Mouse (Mus musculus): ENCODE results near the gene Vwa1.

The Vwa1 gene

DNA sequence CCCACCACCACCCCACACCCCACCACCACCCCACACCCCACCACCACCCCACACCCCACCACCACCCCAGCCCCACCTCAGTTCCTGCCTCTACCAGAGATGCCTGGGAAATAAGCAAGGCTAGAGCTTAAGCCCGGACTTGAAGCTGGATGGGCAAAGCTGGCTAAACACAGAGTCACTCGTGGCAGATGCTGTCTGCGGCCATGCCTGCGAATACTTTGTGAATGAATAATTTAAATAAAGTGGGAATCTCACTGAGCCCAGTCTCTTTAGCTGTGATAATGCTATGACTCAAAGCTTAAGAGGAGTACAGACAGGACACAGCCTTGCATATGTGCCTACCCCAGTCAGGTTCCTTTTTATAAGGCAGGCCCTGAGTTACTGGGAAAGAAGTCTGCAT is 5.0 kb upstream of the Vwa1 start:
- DNase-seq: no peak

DNA sequence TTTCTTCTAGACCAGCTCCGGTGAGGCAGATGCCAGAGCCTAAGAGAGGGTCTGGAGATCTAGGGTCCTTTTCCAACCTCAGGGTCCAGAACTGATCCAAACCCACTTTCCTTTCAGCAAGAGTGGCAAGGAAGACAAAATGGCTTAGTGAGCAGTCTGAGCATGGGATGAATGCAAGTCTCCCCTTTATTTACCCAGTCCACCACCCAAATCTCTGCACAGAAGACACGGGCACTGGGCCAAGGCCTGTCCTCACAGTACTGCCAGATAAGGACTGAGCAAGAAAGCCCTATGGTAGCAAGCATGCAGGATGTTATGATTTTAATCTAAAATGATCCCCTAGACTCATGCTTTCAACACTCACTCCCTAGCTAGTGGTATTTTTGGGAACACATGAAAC is 3.3 kb upstream of the Vwa1 start:
- no peak for DNase-seq

DNA sequence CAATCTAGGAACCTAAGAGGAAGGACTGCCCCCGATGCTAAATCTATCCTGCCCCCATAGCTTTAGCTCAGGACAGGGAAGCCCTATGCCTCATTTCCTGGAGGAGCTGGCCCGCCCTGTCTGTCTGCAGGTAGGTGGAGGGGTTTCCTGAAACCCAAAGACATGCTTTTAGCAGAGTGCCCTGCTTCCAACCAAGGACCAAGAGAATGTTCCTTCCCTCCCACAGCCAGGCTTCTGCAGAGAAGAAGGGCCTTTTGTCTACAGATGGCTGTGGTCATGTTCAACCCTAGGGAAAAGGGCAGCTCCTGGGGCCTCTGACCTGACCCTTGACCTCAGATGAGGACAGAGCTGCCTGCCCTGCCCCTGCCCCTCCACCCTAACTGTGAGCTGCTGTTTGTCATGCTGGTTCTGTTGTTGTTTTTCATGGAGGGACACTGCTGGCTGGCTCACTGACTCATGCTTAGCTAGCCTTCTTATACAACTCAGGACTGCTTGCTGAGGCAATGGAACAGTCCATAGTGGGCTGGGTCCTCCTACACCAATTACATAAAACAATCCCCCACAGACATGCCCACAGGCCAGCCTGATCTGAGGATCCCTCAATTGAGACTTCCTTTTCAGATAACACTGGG is 2.3 kb upstream of the Vwa1 start:
- no peak for DNase-seq

DNA sequence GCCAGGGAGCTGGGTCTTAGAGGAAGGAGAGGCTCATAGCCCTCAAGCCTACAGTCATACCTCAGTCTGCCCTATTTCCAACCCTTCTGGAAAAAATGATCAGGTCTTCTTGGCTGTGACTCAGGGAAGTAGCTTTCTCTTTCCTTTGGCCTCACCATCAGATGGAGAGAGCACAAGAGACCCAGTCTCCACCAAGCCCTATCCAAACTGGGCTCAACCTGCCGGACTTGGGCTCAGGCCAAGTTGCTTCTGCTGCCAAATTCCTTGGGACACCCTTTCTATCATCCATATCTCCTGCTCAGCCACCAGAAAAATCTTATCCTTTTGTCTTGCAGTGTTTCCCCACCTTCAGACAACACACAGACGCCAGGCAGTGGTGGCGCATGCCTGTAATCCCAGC is 1.4 kb upstream of the Vwa1 start:
- DNase-seq: peak; percentile 36

DNA sequence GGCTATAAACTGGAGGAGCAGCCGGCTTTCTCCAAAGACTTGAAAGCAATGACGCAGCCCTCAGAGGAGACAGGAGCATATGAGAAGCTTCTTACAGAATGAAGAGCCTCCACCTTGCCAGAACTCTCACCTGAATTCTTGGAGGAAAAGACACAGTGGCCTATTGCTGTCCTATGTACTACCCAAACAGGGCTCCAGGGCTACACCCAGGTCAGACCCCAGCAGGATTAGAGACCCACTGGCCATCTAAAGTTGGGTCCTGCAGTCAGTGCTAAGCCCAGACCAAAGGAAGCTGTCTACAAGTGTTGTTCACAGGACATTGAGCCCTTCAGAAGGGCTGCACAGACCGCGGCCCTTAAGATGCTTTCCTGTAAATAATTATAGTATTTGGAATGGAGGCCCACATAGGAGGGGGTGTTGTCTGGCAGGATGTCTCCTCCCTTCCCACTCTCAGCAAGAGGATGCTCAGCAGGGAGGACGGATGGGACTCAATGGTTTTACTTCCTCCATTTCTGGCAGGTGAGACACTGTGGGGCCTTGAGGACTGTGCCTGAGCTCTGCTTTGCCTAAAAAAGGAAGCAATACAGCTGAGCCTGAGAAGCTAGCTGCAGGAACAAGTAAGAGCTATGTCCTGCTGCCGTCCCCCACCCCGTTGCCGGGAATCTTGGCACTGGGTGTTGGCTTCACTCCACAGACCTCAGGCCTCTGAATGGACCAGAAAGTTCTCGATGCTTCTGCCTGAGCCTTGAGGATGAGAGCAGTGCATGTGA is 658 bp upstream of the Vwa1 start:
- DNase-seq: peak; percentile 72

DNA sequence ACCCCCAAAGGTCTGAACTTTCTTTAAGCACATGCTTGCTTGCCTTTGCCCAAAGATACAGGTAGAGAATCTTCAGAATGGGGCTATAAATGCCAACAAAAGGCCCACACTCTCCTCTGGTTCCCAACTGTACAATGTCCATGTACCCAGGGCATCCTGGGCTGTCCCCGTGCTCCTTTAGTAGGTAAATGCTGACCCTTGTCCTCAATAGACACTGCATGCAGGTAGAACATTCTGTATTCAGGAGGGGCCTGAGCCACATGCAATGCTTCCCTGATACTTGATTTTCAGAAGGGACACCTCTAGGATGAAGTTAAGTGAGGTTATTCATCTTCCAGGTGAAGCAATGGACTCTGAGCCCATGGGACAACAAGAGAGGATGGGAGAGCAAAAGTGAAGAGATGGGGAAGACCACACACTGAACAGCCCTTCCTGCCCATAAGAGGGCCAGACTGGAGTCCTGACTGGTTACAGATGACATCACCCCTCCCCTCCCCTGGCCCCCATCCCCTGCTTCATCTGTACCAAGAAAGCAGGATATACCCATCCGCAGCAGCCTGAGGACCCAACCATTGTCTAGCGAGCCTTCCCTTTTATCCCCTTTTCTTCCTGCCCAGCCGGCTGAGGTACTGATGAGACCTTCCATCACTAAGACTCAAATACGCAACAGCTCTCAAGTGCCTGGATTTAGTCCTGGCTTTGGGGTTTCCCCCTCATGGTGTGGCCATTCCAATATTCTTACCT is 991 bp downstream of the Vwa1 start:
- peak; percentile 43 for DNase-seq

DNA sequence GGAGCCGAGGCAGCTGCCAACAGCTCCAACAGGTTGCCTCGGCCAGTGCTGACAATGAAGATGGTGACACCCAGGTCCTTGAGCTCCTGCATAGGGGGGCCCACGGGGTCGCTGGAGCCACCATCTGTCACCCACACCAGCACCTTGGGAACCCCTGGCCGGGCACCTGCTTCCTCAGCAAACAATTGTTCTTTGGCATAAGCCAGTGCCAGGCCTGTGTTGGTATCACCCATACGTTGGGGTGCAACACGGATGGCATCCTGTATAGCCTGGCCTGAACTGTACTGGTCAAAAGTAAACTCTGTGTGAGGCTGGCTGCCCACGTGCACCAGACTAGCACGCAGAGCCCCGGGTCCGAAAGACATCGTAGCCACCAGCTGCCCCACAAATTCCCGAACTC is 1.7 kb downstream of the Vwa1 start:
- DNase-seq: peak; percentile 21

DNA sequence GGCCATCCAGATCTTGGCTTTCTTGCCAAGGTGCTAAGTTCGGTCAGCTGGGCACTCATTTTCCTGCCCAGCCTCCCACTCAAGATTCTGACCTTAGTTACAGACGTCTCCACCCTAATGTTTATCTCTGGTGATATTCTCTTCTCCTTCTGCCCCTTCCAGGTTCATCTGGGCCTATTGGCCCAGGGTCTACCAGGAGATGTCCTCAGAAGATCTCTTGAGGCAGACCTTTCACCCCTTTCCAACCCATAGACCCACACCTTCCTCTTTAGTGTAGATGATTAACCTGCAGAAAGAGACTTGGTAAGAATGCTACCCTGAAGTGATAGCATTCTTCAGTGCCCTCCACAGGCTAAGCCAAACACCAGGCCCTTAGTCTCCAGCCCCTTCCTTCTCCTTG is 2.8 kb downstream of the Vwa1 start:
- DNase-seq: peak; percentile 78

DNA sequence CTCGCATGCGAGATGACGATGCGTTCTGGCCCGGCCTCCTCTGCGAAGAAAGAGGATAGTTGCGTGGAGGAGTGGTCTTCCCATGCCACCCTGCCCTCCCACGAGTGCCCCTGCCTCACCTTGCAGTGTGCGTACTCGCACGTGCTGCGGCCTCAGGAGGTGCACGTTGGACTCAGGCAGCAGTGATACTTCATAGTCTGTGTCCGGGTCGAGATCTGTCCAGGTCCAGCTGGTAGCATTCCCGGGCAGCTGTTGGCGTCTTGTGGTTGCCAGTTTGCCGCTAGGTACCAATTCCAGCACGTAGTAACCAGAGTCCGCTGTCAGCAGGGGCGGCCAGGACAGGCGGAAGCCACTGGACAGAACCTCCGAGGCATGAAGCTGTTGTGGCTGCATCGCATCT is 3.9 kb downstream of the Vwa1 start:
- DNase-seq: peak; percentile 83

DNA sequence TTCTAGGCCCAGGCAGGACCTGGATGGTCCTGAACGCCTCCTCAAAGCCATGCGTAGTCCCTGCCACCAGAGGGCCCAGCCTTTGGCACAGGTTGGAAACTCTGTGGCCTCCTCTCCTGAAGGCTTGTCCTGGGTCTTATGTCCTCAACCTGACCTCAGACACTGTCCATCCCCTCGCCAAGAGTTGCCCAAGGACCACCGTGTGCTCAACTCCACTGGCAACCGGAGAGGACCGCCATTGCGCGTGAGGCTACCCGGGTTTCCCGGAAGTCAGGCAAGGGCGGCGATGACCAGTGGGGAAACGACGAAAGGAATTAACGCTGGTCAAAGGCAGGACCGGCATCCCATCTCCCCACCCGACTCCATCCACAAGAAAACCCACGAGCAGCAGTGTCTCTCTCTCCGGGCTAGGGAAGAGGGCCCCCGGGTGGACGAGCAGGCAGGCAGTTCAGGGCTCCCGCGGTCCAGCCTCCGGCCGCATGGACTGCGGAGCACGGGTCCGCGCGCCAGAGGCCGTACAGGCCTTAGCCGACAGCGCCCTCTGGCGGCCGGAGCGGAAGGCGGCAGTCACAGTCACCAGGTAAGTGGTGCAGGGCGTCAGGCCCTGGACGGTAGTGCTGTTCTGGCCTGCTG is 4.5 kb downstream of the Vwa1 start:
- DNase-seq: peak; percentile 91

DNA sequence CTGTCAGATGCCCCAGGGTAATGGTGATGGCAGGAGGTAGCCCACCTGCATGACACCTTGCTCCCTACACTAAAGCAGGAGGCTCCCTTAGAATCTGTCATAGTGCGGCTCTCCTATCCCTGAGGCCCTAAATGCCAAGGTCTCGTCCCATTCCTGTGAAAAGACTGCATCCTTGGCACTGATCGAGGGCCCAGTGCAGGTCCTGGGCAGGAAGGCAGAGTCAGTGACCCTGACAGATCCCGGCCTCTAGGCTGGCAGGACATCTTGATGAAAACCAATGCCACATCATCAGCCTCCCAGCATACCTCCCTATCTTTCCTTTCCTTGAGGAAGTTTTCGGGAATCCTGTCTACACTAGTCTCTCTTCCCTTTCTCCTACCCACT is 5.0 kb downstream of the Vwa1 start:
- DNase-seq: no peak

DNA sequence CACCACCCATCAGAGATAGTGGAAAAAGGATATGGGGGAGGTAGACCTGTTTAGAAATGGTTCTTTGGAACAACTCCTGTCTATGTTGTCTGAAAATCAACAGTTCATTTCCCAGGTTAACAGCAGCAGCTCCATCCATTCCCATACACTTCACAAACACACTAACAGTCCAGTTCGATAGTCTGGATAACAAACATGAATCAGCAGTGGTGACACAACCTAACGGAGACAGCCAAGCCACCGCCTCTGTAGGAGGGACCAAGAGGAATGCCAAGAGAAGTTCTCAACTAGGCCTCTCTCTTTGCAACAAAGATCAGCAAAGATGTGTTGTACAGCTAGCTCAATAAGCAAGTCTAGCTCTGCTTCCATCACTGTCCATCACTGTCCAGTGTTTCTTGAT is 12.1 kb downstream of the Vwa1 start:
- DNase-seq: no peak

DNA sequence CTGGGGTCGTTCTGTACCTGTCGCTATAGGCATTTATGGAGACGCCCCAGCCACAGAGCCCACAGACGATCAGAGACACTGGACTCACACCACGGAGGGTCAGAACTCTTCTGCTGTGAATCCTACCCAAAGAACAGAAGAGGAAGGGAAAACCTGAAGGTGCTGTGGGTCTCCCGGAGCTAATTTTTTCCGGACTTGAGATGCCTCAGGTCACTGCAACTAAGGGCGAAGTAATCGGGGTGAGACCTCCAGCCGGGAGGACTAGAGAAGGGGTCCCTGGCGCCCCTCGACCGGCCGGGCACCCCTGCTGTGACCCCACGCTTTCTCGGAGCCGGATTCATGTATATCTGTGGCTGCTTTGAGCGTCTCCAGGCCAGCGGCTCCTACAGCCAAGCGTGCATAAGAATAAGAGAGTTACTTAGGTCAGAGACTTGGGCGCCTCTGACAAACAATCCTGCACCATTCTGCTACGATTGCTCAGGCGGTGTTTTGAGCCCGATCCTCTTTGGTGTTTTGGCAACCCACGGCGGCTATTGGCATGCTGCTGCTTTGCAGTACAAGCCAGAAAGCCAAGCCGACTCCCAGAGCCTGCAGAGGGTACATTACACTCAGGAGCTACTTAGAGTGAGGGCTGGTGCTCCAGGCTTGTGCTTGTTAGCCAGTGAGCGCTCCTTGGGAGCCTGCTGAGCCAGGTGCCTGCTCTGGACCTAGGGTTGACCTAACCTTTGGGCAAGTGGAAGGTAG is 13.0 kb downstream of the Vwa1 start:
- DNase-seq: peak; percentile 22

DNA sequence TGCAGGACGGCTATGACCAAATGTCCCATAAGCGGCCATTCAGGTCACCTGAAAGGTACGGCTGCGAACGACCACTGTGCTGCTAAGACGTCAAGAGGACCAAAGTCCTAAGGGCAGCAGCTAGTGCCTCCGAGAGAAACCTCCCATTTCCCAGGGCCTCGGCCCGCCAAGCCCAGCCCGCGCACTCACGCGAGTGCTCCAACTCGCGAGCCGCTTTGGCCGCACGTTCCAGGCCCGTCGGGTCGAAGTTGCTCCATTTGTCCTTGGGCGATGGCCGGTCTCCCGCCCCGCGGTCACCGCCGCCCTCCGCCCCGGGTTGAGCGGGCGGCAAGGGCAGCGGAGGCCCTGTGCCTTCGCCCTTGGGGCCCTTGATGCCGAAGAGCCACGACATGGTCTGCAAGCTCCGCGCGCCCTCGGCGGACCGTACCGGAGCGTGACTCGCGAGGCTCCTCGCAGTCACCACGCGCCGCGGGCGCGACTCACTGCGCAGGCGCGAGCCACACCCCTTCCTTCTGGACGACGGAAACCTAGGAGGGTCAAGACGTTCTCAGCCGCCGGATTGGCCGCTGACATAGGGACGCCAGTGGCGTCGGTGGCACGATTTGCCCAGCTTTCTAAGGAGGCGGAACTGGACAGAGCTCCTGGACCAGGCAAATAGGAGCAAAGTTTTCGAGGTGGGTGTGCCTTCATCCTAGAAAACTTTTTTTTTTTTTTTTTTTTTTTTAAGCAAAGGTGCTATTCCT is 13.7 kb downstream of the Vwa1 start, which contains the start of gene Atad3a:
Atad3a (minus strand) TSS at position 481 of the 743 bp plus-strand sequence.
- DNase-seq: peak; percentile 96

DNA sequence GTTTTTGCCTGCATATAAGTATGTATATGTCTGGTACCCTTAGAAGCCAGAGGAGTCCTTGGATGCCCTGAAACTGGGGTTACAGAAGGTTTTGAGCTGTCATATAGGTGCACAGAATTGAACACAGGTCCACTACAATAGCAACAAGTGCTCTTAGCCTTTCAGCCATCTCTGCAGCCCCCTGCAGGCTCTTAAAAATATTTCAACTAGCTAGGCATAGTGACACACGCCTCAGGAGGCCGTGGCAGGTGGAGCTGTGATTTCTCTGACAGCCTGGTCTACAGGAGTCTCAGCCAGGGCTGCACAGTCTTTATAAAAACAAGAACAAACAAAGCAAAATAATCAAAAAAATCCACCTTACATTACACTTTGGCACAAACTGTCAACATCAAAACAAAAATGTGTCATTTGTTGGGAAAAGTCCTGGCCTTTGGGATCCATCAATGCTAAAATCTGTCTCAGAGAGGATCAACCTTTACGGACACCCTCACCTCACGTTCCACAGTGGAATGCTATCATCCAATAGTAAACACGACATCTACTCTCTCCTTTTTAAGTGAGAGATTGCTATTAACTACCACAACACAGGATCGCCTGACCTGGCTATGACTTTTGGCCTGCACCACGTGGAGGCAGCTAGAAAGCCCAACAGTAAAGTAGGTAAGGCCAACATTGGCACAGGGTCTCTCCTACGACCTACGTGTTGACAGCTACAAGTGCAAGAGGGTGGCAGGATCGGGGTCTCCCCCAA is 14.5 kb downstream of the Vwa1 start:
- DNase-seq: peak; percentile 24

DNA sequence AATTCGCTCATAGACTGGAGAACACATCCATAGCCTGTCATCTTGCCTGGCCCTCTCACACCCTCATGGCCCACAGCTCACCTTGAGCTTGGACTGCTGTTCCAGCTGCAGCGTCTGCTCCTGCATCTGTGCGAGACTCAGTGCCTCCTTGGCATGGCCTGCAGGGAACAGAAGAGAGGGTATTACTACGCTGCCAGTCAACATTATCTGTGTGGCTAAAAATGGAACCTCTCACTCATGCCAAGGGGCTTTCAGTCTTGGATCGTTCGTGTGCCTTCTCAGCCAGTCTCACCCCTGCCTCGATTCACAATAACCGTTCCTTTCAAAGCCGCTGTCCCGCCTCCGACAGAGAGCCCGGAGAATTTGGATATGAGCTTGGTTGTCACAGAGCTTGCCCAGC is 17.5 kb downstream of the Vwa1 start:
- DNase-seq: no peak

DNA sequence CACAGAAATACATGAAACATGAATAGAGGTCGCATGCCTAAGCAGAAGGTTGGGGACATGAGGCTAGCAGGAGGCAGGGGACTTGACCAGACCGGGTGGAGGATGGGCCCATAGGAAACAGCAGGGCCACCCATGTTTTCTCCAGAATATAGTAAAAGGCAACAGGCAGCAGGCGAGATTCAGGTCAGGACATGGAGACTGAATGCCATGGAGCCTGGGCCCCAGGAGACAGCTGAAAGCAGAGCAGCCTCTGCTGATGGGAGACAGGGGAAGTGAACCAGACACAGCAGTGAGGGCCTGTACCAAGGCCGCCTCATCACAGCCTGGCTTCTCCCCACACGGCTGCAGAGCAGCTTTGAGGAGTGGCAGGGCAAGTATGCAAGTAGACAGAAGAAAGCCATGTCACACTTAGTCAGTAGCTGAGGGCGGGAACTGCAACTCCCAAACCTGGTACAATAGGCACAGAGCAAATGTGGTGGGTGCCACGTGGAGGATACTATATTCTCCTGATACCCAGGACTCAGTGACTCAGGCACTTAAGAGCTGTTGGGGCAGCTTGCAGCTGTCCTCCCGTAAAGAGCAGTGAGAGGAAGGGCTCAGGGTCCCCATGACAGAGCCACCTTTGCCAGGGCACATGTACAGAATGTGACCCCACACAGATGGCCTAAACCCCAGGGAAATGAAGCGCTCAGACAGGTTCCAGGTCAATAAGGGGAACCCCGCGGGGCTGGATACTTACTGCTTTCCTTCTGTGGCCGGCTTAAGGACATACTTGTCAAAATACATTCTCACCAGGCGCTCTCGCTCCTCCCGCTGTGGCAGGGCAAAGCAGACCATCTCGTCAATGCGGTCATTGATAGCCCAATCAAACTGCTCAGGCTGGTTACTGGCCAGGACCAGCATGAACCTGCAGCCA is 27.7 kb downstream of the Vwa1 start:
- DNase-seq: no peak

DNA sequence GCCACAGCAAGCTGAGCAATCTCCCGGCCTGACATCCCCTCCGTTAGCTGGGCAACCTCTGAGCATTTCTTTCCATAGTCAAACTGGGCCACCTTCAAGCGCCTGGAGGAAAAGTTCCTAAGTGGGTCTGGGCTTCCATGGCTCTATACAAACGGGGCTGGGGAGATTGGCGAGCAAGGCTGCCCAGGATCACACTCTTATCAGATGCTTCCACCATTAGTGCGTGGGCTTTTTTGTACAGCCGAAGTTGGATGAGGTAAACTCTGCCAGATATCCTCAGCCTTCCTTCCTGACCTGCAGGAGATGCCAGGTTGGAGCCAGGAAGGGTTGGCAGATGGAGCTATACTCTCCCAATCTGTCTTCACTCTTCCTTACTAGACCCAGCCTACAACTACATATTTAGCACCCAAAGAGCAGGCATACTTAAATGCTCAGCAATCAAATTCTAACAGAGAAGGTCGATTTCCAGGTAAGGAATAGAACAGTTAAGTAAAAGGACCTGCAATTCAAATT is 28.4 kb downstream of the Vwa1 start:
- DNase-seq: no peak

DNA sequence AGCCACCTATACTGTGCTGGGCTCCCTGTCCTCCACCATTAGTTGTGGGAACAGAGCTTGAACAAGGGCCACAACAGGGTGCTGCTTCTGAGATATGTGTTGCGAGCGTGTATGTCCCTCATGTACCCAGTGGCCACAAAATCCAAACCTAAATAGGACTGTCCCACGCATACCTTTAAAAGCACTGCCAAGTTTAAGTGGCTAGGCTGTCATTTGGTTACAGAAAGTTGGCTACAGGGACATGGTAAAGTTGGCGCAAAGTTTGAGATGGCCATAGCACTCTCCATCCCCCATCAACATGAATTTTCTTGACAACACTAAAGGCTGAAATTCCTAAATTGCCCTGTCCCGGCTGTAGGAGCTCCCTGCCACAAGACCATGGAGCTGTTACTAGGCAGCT is 29.4 kb downstream of the Vwa1 start:
- no peak for DNase-seq

DNA sequence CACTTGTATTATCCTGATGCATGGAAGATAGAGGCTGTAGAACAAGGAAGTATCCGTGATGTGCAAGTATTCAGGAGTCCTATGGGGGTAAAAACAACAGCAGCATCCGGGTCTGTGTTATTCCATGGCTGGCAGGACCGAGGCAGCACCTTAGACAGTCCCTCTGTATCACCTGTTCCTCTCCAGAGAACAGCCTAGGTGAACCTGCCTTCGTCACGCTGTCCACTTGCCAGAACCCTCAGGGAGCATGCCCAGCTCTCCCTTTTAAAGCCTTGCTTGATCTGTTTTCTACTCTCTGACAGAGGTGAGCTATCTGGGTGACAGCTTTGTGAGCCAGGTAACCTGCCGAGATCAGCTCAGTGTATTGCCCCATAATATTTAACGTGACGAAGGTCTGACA is 30.0 kb downstream of the Vwa1 start:
- DNase-seq: no peak

All from kidney, adult 11 months (tissue).